Mouse (Mus musculus): ENCODE results near the gene Pofut2.
"Not testable (repeated sequence)": the region's sequence is repeated elsewhere in the genome, so short reads cannot be mapped to it uniquely, and the experiment has no call there.

The Pofut2 gene

GRCm38 (mm10) chr10:77266281-77266680, 7.3 kb downstream of the Pofut2 start:
- no peak for DNase-seq (ENCODE audit: low spot score)

DNA sequence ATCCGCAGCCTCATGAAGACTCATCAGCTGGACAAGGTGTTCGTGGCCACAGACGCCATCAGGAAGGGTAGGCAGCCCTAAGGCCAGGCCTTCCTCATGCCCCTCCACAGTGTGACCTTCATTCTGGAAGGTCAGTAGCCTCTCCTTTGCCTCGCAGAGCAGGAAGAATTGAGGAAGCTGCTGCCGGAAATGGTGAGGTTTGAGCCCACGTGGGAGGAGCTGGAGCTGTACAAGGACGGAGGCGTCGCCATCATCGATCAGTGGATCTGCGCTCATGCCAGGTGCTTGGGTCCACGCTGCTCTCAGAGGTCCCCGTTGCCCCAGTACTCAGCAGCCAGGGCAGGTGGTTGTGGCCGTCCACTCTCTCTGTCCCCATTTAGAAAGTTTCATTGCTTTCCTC, 8.0 kb downstream of the Pofut2 start:
- no peak for DNase-seq (ENCODE audit: low spot score)

GRCm38 (mm10) chr10:77269129-77269528, 10.1 kb downstream of the Pofut2 start:
- no peak for DNase-seq (ENCODE audit: low spot score)

GRCm38 (mm10) chr10:77272980-77273730, 14.1 kb downstream of the Pofut2 start:
- DNase-seq (ENCODE audit: low spot score), result no peak

DNA sequence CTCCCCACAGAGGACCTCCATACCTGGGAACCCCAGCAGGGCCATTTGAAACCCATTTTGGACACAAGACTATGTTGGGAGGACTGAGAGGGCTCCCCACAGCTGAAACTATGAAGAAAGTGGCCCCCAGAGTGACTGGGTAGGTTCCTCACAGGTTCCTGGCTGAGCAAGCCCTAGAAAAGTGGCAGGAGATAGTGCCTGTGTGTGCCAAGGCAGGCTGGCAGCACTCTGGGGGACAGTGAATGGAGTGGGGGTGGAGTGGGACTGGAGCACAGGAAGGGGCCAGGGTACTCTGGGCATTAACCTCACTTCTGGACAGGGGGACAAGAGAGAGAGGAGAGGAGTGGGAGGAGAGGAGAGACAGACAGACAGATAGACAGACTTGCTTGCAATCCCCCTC, 14.8 kb downstream of the Pofut2 start:
- no peak for DNase-seq (ENCODE audit: low spot score)

GRCm38 (mm10) chr10:77282085-77282484, 23.1 kb downstream of the Pofut2 start:
- DNase-seq (ENCODE audit: low spot score), result not testable (repeated sequence)

- peak; percentile 92 for DNase-seq (ENCODE audit: low spot score)
Measured at GRCm38 (mm10) chr10:77282822-77283221, 23.8 kb downstream of the Pofut2 start.

- no peak for DNase-seq (ENCODE audit: low spot score)
Measured at GRCm38 (mm10) chr10:77284832-77285231, 25.8 kb downstream of the Pofut2 start.

GRCm38 (mm10) chr10:77287626-77288025, 28.6 kb downstream of the Pofut2 start:
- DNase-seq (ENCODE audit: low spot score), result no peak

- DNase-seq (ENCODE audit: low spot score), result no peak
Measured at GRCm38 (mm10) chr10:77288639-77289195, 29.7 kb downstream of the Pofut2 start.

- DNase-seq (ENCODE audit: low spot score), result no peak
Measured at GRCm38 (mm10) chr10:77289559-77289958, 30.5 kb downstream of the Pofut2 start.

- DNase-seq (ENCODE audit: low spot score), result no peak
Measured at GRCm38 (mm10) chr10:77290624-77291366, 31.8 kb downstream of the Pofut2 start.

- DNase-seq (ENCODE audit: low spot score), result no peak
Measured at GRCm38 (mm10) chr10:77294691-77295090, 35.7 kb downstream of the Pofut2 start.

- no peak for DNase-seq (ENCODE audit: low spot score)
Measured at GRCm38 (mm10) chr10:77298621-77299020, 39.6 kb downstream of the Pofut2 start.

GRCm38 (mm10) chr10:77299194-77299593, 40.2 kb downstream of the Pofut2 start:
- DNase-seq (ENCODE audit: low spot score), result no peak

DNA sequence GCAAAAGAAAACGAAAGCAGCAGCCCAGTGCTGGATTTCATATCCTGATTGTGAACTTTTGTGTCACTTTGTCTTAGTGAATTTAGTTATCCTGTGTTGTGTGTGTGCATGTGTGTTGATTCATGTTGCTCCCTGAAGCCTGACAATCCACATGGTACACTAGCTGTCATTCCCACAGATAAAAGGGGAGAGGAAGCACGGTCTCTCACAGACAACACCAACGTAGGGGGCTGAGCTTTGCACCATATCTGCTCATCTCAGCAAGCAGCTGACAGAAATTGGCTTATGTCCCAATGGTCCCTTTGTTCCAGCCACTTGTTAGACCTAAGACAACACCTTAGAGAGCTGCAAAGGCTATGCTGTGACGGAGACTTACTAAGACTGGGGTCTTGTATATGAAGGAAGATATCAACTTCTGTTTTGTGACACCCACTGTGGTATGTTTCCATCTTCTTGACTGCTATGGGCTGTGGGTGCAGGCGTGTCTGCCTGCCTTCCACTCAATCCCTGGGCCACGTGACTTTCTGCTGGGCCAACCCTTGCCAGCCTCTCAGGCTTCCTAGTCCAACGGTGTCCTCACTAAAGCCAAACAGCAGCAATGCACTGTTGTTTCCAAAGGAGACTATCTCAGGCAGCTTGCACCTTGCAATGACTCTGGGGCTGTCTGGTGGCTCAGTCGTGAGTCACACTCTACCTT, 41.4 kb downstream of the Pofut2 start:
- no peak for DNase-seq (ENCODE audit: low spot score)

- no peak for DNase-seq (ENCODE audit: low spot score)
Measured at GRCm38 (mm10) chr10:77300934-77301297, 41.9 kb downstream of the Pofut2 start.

DNA sequence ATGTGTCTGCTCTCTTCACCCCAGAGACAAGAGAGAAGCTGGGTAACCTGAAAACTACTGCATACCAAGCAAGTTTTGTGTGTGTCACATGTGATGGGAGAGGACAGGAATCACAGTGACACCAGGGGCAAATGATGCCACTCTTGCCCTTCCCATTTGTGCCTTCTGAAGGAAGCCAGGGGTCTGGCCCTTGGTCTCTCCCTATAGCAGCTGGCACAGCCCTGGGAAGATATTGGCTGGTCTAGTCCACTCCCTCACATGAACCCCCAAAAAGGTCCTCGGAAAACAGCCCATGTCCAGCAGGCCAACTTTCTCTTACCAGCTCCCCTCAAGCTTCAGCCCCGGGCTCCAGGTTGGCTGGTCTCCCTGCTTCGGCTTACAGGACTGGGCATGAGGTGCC, 45.3 kb downstream of the Pofut2 start:
- DNase-seq (ENCODE audit: low spot score), result no peak

DNA sequence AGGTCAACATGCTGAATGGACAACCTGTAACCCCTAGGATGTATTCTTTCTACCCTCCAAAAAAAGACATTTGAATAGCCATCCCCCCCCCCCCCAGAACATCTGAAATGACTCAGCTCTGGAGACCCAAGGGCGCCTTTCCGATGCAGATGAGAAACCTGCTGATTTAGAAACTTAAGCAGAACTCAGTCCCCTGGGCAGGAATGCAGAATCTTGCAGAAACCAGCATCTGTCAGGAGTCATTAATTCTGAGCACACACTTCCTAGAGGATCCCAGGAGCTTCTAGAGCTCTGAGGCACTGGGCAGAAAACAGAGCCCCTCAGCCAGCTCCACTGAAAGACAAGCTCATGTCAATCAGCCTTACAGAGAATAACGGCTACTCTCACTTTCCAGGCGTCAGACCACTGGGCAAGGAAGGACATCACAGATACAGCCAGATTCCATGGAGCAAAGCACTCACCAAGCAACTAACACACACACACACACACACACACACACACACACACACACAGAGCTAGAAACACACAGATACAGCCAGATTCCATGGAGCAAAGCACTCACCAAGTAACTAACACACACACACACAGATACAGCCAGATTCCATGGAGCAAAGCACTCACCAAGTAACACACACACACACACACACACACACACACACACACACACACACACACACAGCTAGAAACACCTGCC, 46.0 kb downstream of the Pofut2 start:
- DNase-seq (ENCODE audit: low spot score), result no peak

GRCm38 (mm10) chr10:77305766-77306165, 46.7 kb downstream of the Pofut2 start:
- no peak for DNase-seq (ENCODE audit: low spot score)

GRCm38 (mm10) chr10:77308978-77309377, 50.0 kb downstream of the Pofut2 start:
- no peak for DNase-seq (ENCODE audit: low spot score)

DNA sequence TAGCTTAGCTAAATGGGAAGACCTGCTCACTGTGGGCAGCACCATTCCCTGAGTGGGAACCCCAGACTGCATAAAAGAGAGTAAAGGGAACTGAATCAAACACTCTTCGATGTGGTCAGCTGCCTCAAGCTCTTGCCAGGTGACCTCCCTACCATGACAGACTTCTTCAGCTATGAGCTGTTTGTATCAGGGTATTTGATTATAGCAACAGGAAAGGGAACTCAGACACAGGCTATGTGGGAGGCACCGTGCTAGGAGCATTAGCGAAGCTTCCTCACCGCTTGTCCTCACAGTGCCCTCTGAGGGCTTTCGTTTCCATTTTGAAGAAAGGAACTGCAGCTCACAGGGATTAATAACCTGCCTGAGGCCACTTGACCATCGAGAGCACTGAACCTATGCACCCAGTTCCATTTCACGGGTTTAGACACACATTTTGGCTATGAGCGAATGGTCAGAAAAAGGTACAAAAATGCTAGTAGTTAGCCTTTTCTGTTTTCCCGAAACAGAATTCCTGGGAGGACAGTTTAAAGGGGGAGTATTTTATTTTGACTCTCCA, 55.8 kb downstream of the Pofut2 start:
- no peak for DNase-seq (ENCODE audit: low spot score)
